Mouse (Mus musculus) embryonic facial prominence, embryonic 15.5 days (tissue): ENCODE measurements around the gene Riok2. TPM values are rescaled to one million over a fixed set of nuclear protein-coding genes. Genes with fewer than 3 reads are reported as not detected.

Source experiments
- ATAC-seq: fragments of 200-750 bp; cut with Nextera tagmentation; 2 replicates; pipeline ENCODE4 v1.8.0; 2017; ENCODE audit warnings: low read depth, moderate TSS enrichment; ENCODE audit not compliant: insufficient number of reproducible peaks, low FRiP score, low TSS enrichment
- H3K27ac ChIP-seq: fragments of 300-500 bp; sonication (generic); replicated peaks from 2 replicates; pipeline ENCODE4 v1.5.1; 2015; ENCODE audit warnings: mild to moderate bottlenecking, inconsistent platforms
- H3K27me3 ChIP-seq: fragments of 300-500 bp; sonication (generic); 2 replicates; pipeline ENCODE4 v1.6.1; 2015; ENCODE audit warnings: inconsistent platforms
- H3K36me3 ChIP-seq: fragments of 300-500 bp; sonication (generic); 2 replicates; pipeline ENCODE4 v1.6.1; 2015; ENCODE audit warnings: mild to moderate bottlenecking, inconsistent platforms
- H3K4me1 ChIP-seq: fragments of 300-500 bp; sonication (generic); 2 replicates; pipeline ENCODE4 v1.6.1; 2015; ENCODE audit warnings: inconsistent platforms
- H3K4me2 ChIP-seq: fragments of 300-500 bp; sonication (generic); replicated peaks from 2 replicates; pipeline ENCODE4 v1.6.1; 2015; ENCODE audit warnings: mild to moderate bottlenecking, inconsistent platforms
- H3K4me3 ChIP-seq: fragments of 300-500 bp; sonication (generic); replicated peaks from 2 replicates; pipeline ENCODE4 v1.5.1; 2015; ENCODE audit warnings: mild to moderate bottlenecking, inconsistent platforms
- H3K9ac ChIP-seq: fragments of 300-500 bp; sonication (generic); 2 replicates; pipeline ENCODE4 v1.6.1; 2015; ENCODE audit warnings: inconsistent platforms
- H3K9me3 ChIP-seq: fragments of 300-500 bp; sonication (generic); replicated peaks from 2 replicates; pipeline ENCODE4 v1.6.1; 2016; ENCODE audit warnings: inconsistent platforms
- WGBS: fragments of 180-500 bp; shearing (Covaris S2); methylation state at CpG from one replicate; pipeline ENCODE4 v1.1.7; 2015; 5-methylcytosine and 5-hydroxymethylcytosine counted together
- polyA plus RNA-seq: library from polyadenylated mRNA; unstranded; fragments of >200 nt; fragmentation: Nextera tagmentation; extraction: Ambion mirVana; gene quantifications from 2 replicates; pipeline ENCODE4 v1.2.1, GENCODE M21; 2015

Gene Riok2
- polyA plus RNA-seq, 1 experiment from 2014 or later, result 23.6 TPM

GRCm38 (mm10) chr17:17441876-17442498, 67.9 kb downstream of the Riok2 start:
- H3K4me1 ChIP-seq, result peaks cover 11% of the 10 kb centered on the region; the same call in 1 of the 2 replicates
- ATAC-seq, result no peak
- 19% methylated on average over 4 of the region's 4 CpGs for WGBS

GRCm38 (mm10) chr17:17444297-17444886, 70.3 kb downstream of the Riok2 start:
- H3K36me3 ChIP-seq, result no peaks in the 10 kb centered on the region
- no peak overlapping the region for H3K4me3 ChIP-seq
- no peak overlapping the region for H3K4me2 ChIP-seq
- no peak overlapping the region for H3K9ac ChIP-seq
- no peaks in the 10 kb centered on the region for H3K9me3 ChIP-seq
- no peak for ATAC-seq
- H3K27ac ChIP-seq, result no peak overlapping the region
- peaks cover 19% of the 10 kb centered on the region; the same call in 1 of the 2 replicates for H3K4me1 ChIP-seq
- no peaks in the 10 kb centered on the region for H3K27me3 ChIP-seq
- WGBS, result 83% methylated on average over 3 of the region's 3 CpGs

More at GRCm38 (mm10) chr17:17441876-17442498, 67.9 kb downstream of the Riok2 start:
- no peak overlapping the region for H3K27ac ChIP-seq
- H3K4me3 ChIP-seq, result no peak overlapping the region
- no peak overlapping the region for H3K4me2 ChIP-seq
- H3K9me3 ChIP-seq, result no peaks in the 10 kb centered on the region
- no peaks in the 10 kb centered on the region for H3K27me3 ChIP-seq
- H3K36me3 ChIP-seq, result no peaks in the 10 kb centered on the region
- no peak overlapping the region for H3K9ac ChIP-seq

Other genes starting within 250 kb of the Riok2 start
- gene Lix1, start 28.4 kb downstream of the Riok2 start, polyA plus RNA-seq, result 17.9 and 20.9 TPM in 2 replicates